Comparison of ENCODE assay signal across 8 mouse cellular contexts in genomic region chr5:147956821-147957564, GRCm38 (mm10). TPM values are rescaled to one million over a fixed set of nuclear protein-coding genes. Genes with fewer than 3 reads are reported as not detected.
DNase-seq lines count a peak whose midpoint lies in the region; ATAC-seq lines count a peak whose summit lies in the region.

Mtus2 (plus strand) TSS chr5:147957320.

- peak within 1 kb of the TSS; percentile 68 for H3K4me3 ChIP-seq in forebrain, embryonic 10.5 days
- H3K4me3 ChIP-seq in heart, embryonic 12.5 days: peak within 1 kb of the TSS; percentile 64
- H3K4me3 ChIP-seq in kidney, embryonic 16.5 days (ENCODE audit: low read length): peak within 1 kb of the TSS; percentile 54
- peak within 1 kb of the TSS; percentile 50 for H3K4me3 ChIP-seq in limb, embryonic 15.5 days
- peak within 1 kb of the TSS; percentile 80 for H3K4me3 ChIP-seq in midbrain, embryonic 16.5 days (ENCODE audit: low read depth, low read length)

- no peak for ATAC-seq in monocyte, adult 5-6 weeks (replicated peaks; ENCODE audit: insufficient number of reproducible peaks, low FRiP score, low TSS enrichment, poor library complexity, severe bottlenecking)
- peak; percentile 74 for ATAC-seq in heart, embryonic 12.5 days (ENCODE audit: insufficient number of reproducible peaks, low FRiP score)
- peak; percentile 93 for ATAC-seq in kidney, embryonic 16.5 days (ENCODE audit: low FRiP score, low TSS enrichment)
- peak; percentile 74 for ATAC-seq in limb, embryonic 15.5 days (ENCODE audit: insufficient number of reproducible peaks, low FRiP score, low TSS enrichment, low read depth)
- ATAC-seq in midbrain, embryonic 16.5 days: peak; percentile 89

- under 1% methylated on average over 55 of the region's 55 CpGs for WGBS in forebrain, embryonic 10.5 days
- WGBS in heart, embryonic 12.5 days: under 1% methylated on average over 55 of the region's 55 CpGs
- under 1% methylated on average over 54 of the region's 55 CpGs for WGBS in kidney, embryonic 16.5 days
- WGBS in limb, embryonic 15.5 days: under 1% methylated on average over 45 of the region's 55 CpGs
- WGBS in midbrain, embryonic 16.5 days: under 1% methylated on average over 46 of the region's 55 CpGs

- H3K4me1 ChIP-seq in forebrain, embryonic 10.5 days: peaks cover 20% of the 10 kb centered on the region
- peaks cover 21% of the 10 kb centered on the region for H3K4me1 ChIP-seq in heart, embryonic 12.5 days (replicated peaks)
- peaks cover 13% of the 10 kb centered on the region for H3K4me1 ChIP-seq in kidney, embryonic 16.5 days (ENCODE audit: insufficient read depth, low read length)
- H3K4me1 ChIP-seq in limb, embryonic 15.5 days: peaks cover 16% of the 10 kb centered on the region
- peaks cover 14% of the 10 kb centered on the region for H3K4me1 ChIP-seq in midbrain, embryonic 16.5 days (ENCODE audit: control insufficient read depth, insufficient read depth, low read length)

- peak; percentile 37 to 39 for DNase-seq in monocyte, adult 2 months (ENCODE audit: low read depth in 1 of 2, low spot score in 2 of 2)
- DNase-seq in forebrain, embryonic 10.5 days (ENCODE audit: extremely low spot score, low spot score): peak; percentile 84
- DNase-seq in spleen, postnatal 14 days (ENCODE audit: low spot score in 2 of 2): peak; percentile 38 to 61

- peak within 1 kb of the TSS; percentile 64 for H3K27ac ChIP-seq in forebrain, embryonic 10.5 days
- H3K27ac ChIP-seq in heart, embryonic 12.5 days (ENCODE audit: poor library complexity, severe bottlenecking): no peak within 1 kb of the TSS
- H3K27ac ChIP-seq in kidney, embryonic 16.5 days (ENCODE audit: low read length): no peak within 1 kb of the TSS
- no peak within 1 kb of the TSS for H3K27ac ChIP-seq in limb, embryonic 15.5 days
- peak within 1 kb of the TSS; percentile 88 for H3K27ac ChIP-seq in midbrain, embryonic 16.5 days (ENCODE audit: low read length)

- H3K27me3 ChIP-seq in forebrain, embryonic 10.5 days (ENCODE audit: poor library complexity, severe bottlenecking): peaks cover 51% of the 10 kb centered on the region
- H3K27me3 ChIP-seq in heart, embryonic 12.5 days (replicated peaks): peaks cover 32% of the 10 kb centered on the region
- peaks cover 41% of the 10 kb centered on the region for H3K27me3 ChIP-seq in kidney, embryonic 16.5 days (ENCODE audit: insufficient read depth, low read length)
- H3K27me3 ChIP-seq in limb, embryonic 15.5 days: peaks cover 41% of the 10 kb centered on the region
- H3K27me3 ChIP-seq in midbrain, embryonic 16.5 days (ENCODE audit: control insufficient read depth, insufficient read depth, low read depth, low read length): peaks cover 4% of the 10 kb centered on the region

- H3K4me2 ChIP-seq in heart, embryonic 12.5 days: peak within 1 kb of the TSS; percentile 98
- peak within 1 kb of the TSS; percentile 92 for H3K4me2 ChIP-seq in kidney, embryonic 16.5 days (replicated peaks; ENCODE audit: low read depth, low read length)
- peak within 1 kb of the TSS; percentile 97 for H3K4me2 ChIP-seq in limb, embryonic 15.5 days
- H3K4me2 ChIP-seq in midbrain, embryonic 16.5 days (ENCODE audit: low read length): peak within 1 kb of the TSS; percentile 82

- peak within 1 kb of the TSS; percentile 67 for H3K9ac ChIP-seq in heart, embryonic 12.5 days
- H3K9ac ChIP-seq in kidney, embryonic 16.5 days (replicated peaks; ENCODE audit: low read length): peak within 1 kb of the TSS; percentile 33; the same call in 1 of the 2 replicates
- 0 out of 2 replicates have a peak within 1 kb of the TSS, but pooled peaks have one; percentile 17 for H3K9ac ChIP-seq in limb, embryonic 15.5 days
- peak within 1 kb of the TSS; percentile 88 for H3K9ac ChIP-seq in midbrain, embryonic 16.5 days (ENCODE audit: low read depth, low read length)

- H3K9me3 ChIP-seq in forebrain, embryonic 10.5 days: no peaks in the 10 kb centered on the region
- no peaks in the 10 kb centered on the region for H3K9me3 ChIP-seq in heart, embryonic 12.5 days (replicated peaks)
- no peaks in the 10 kb centered on the region for H3K9me3 ChIP-seq in kidney, embryonic 16.5 days (ENCODE audit: low read length)
- H3K9me3 ChIP-seq in limb, embryonic 15.5 days: no peaks in the 10 kb centered on the region
- no peaks in the 10 kb centered on the region for H3K9me3 ChIP-seq in midbrain, embryonic 16.5 days (replicated peaks; ENCODE audit: control insufficient read depth, low read length, poor library complexity, severe bottlenecking)

- H3K36me3 ChIP-seq in forebrain, embryonic 10.5 days (replicated peaks): no peaks in the 10 kb centered on the region
- no peaks in the 10 kb centered on the region for H3K36me3 ChIP-seq in heart, embryonic 12.5 days
- no peaks in the 10 kb centered on the region for H3K36me3 ChIP-seq in kidney, embryonic 16.5 days (ENCODE audit: insufficient read depth, low read length)
- H3K36me3 ChIP-seq in limb, embryonic 15.5 days: no peaks in the 10 kb centered on the region
- no peaks in the 10 kb centered on the region for H3K36me3 ChIP-seq in midbrain, embryonic 16.5 days (ENCODE audit: control insufficient read depth, insufficient read depth, low read length)

RNA-seq across cellular contexts. Expression of gene Mtus2, which starts in this region (rescaled TPM):
- 0.95 to 2.8 TPM (median 1.3 TPM) in 3 replicates for total RNA-seq in monocyte, adult 5-6 weeks (2017)
- polyA plus RNA-seq in forebrain, embryonic 10.5 days (2016; fragmentation: Nextera tagmentation; extraction: Ambion mirVana): 2.0 and 3.5 TPM in 2 replicates
- polyA plus RNA-seq in heart, embryonic 12.5 days (2016; fragmentation: Nextera tagmentation; extraction: Ambion mirVana): 103 and 104 TPM in 2 replicates
- polyA plus RNA-seq in kidney, embryonic 16.5 days (2015; fragmentation: Nextera tagmentation; extraction: Ambion mirVana): 1.9 and 2.7 TPM in 2 replicates
- polyA plus RNA-seq in limb, embryonic 15.5 days (2015; fragmentation: Nextera tagmentation; extraction: Ambion mirVana): 3.8 and 6.0 TPM in 2 replicates
- 42.1 and 47.7 TPM in 2 replicates for polyA plus RNA-seq in midbrain, embryonic 16.5 days (2015; fragmentation: Nextera tagmentation; extraction: Ambion mirVana)

Comparison
In these comparisons a context has a peak if more than half of its experiments do, and no peak if none do; other contexts are left out.
1. H3K27ac ChIP-seq: peak in forebrain, embryonic 10.5 days (single experiment) and midbrain, embryonic 16.5 days (single experiment); none in heart, embryonic 12.5 days (single experiment), kidney, embryonic 16.5 days (single experiment) and limb, embryonic 15.5 days (single experiment).
2. H3K9ac ChIP-seq: peak in every context shown above with its lines; median percentile 88 in midbrain, embryonic 16.5 days; 67 in heart, embryonic 12.5 days; 33 in kidney, embryonic 16.5 days; 17 in limb, embryonic 15.5 days.
3. Peak in every context shown above with its lines, with median percentiles within 50 percentile points of each other: DNase-seq, H3K4me3 ChIP-seq and H3K4me2 ChIP-seq.